Mouse (Mus musculus) layer of hippocampus, postnatal 25 days (tissue): Measurements from ENCODE around the gene Tmprss3. TPM values are rescaled to one million over a fixed set of nuclear protein-coding genes. Genes with fewer than 3 reads are reported as not detected.

Source experiments
- DNase-seq, 2 experiments: peaks; one replicate each; pipeline ENCODE4 v3.0.0; 2022; ENCODE audit warnings: mixed read lengths in 2 of 2, low spot score in 1 of 2; ENCODE audit errors: extremely low spot score in 1 of 2
- total RNA-seq, 2 experiments: library from RNA; stranded (reverse); gene quantifications; 2 replicates each; pipeline ENCODE4 v1.2.3; 2021

Gene Tmprss3
- not detected for total RNA-seq

GRCm38 (mm10) chr17:31198877-31199276 is at the start of gene Tmprss3:
Tmprss3 (minus strand) TSS chr17:31198977.
- no peak for DNase-seq

DNA sequence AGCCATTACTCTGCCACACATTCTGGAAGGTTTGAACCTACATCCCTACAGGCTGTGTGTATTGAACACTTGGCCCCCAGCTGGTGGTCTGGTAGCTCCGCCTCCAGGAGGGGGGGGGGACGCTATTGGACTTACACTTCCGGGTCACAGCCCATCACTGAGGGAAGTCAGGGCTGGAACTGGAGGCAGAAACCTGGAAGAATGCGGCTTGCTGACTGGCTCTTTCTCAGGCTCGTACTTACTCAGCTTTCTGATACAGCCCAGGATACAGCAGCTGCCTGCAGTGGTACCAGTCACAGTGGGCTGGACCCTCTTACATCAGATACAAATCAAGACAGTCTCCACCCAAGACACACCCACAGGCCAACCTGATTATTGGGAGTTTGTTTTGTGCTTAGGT is 48.4 kb upstream of the Tmprss3 start:
- no peak for DNase-seq

DNA sequence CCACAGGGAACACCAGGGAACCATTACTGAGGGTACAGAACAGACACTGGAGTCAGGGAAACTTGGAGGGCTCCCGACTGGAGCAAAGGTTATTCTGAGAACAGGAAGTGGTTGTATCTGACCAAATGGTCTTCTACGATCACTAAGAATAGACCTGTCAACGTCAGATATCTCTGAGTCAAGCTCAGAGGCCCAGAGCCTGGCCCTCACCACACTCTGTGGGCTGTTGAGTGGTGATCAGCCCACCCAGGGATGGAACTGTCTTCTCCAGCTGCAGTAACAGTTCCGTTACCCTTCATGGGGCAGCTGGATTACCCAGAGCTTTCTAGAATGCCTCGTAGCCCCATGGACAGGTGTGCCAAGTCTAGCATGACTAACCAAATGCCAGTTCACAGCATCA is 46.5 kb upstream of the Tmprss3 start:
- DNase-seq: no peak

DNA sequence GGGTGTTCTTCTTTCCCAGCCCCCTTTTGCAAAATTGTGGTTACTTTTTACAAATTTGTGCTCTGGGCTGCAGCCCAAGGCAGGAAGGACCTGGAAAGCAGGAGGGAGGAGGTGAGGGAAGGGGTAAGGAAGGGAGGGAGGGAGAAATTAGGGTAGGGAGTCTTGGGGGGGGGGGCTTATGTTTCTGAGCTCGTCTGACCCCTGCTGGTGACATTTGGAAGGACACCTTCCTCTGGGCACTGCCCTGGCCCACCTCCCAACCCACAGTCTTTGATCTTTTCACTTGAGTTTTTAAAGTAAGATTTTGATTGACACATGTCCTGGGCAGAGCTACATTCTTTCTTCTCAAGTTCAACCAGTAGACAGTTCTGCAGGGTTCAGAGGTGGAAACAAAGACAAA is 44.0 kb upstream of the Tmprss3 start:
- DNase-seq: peak in 1 of 2 experiments; percentile 35

DNA sequence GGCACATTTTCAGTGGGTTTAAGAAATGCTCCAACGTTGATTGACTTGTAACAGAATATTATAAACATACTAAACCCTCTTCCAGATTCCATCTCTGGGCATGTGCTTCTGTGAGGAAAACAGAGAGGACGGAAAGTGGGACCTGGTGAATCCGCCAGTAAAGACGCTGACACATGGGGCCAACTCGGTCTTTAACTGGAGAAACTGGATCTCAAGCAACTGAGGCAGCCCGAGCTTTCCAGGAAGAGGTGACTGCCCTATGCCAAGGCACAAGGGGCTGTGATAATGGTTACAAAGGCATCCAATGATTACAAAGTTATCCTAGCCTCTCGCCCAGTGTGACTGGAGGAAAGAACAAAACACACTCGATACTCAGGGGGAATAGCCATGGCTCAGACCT is 42.4 kb upstream of the Tmprss3 start:
- DNase-seq: no peak

DNA sequence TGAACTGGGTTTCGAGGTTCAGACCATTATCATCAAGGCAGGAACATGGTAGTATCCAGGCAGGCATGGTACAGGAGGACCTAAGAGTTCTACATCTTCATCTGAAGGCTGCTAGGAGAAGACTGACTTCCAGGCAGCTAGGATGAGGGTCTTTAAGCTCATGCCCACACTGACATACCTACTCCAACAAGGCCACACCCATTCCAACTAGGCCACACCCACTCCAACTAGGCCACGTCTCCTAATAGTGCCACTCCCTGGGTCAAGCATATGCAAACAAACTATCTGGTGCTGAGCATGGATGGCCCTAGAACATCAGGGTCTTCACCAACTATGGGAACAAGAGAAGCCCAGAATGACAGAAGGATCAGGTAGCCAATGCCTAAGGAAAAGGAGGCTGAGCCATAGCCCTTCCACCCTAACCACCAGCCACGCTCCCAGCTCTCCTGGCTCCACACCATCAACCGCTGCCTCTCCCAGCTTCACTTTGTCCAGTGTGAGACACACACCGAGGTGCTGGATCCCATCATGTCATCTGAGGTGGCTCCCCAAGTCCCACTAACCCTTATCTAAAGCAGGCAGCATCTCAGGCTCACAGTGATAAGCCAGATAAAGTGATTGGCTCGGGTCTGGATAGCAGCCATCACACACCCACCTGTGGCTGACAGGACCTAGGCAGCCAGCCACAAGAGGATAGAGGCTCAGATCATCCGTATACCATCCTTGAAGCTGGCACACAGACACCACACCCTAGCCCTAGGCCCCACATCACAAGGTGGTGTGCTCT is 39.6 kb upstream of the Tmprss3 start:
- DNase-seq: no peak

GRCm38 (mm10) chr17:31235915-31236314 is 37.1 kb upstream of the Tmprss3 start:
- DNase-seq: no peak

DNA sequence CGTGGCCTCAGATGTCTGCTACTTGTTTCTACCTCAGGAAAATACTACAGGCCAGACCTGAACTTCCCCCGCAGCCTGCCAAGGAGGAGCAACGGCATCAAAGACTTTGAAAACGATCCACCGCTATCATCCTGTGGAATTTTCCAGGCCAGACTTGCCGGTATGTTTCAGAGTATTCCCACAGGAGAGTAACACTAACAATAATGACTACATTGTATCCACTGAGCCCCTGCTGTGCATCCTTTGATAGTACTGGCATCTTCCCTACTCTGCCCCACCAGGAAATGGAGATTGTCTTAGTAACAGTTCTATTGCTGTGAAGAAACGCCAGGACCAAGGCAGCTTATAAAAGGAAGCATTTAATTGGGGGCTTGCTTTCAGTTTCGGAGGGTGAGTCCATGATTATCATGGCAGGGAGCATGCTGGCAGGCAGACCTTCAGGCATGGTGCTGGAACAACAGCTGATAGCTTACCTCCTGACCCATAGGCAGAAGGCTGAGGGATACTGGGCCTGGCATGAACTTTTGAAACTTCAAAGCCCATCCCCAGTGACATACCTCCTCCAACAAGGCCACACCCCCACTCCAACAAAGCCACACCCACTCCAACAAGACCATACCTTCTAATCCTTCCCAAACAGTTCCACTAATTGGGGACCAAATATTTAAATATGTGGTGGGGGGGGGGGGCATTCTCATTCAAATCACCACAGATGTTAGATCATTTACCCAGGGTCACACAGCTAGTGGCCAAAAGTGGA is 33.7 kb upstream of the Tmprss3 start:
- DNase-seq: no peak

- DNase-seq: no peak
Observed at GRCm38 (mm10) chr17:31231780-31232179, 33.0 kb upstream of the Tmprss3 start.

GRCm38 (mm10) chr17:31226931-31227330 is 28.2 kb upstream of the Tmprss3 start:
- DNase-seq: no peak

- DNase-seq: no peak
Observed at GRCm38 (mm10) chr17:31226368-31226767, 27.6 kb upstream of the Tmprss3 start.

DNA sequence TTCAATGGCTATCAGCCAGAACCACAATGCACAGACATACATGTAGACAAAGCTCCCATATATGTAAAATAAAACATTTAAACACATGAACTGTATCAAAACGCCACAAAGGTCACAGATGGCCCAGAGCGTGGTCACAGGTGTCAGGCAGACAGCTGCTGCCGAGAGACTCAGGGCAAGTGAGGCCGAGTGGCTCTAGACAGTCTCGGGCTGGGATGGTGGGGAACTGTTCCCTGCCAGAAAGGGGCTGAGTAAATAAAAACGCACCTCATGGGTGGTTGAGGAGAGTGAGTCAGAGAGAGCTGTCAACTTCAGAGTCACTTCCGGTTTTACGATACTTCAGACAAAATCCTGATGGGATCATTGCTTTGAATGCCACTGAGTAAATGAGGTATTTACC is 25.8 kb upstream of the Tmprss3 start:
- DNase-seq: no peak

DNA sequence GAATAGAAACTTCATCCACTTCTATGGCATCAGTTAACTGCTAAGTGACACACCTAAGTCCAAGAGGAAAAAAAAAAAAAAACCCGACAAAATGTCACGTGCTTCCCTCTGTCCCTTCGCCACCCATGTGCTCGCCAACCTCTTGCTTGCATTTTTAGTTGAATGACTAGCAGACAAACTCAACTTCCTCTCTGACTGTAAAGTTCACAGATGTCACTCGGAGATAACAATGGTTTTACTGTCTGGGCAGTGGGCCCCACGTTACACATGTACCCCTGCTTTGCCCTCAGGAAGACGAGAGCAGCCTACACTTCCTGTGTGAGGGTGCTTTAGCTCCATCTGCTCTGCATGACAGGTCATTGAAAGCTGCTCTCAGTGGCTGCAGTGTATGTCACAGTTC is 25.1 kb upstream of the Tmprss3 start:
- DNase-seq: no peak

DNA sequence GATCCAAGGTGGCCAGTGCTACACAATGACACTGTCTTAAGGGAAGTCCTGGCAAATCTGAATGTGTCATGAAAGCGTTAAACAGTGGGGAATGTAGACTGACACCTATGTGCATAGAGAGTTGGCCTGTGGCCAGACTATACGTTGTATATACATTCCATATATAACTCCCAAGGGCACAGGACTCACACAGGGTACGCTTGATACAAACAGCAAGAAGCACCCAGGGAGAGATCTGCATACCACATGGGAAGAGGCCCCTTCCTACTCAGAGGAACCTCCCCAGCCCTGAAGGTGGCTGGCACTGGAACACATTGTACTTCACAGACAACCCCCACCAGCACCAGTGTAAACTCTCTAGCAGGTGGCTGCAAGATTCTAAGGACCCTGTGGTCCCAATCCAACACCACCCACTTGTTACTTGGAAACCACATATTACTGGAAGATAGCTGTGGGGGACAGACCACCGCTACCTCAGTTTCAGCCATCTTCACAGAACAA is 24.1 kb upstream of the Tmprss3 start:
- no peak for DNase-seq

GRCm38 (mm10) chr17:31216068-31216955 is 17.5 kb upstream of the Tmprss3 start:
- DNase-seq: no peak

DNA sequence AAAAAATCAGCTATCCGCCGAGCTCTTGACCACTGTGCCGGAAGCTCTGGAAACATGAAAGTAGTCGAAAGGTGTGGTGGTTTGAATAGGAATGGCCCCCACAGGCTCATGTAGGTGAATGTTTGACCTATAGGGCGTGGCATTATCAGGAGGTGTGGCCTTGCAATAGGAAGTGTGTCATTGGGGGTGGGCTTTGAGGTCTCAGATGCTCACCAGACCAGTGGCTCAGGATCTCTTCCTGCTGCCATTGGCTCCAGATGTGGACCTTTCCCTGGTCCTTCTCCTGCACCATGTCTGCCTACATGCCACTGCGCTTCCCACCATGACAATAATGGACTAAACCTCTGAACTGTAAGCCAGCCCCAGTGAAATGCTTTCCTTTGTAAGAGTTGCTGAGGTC is 13.1 kb upstream of the Tmprss3 start:
- DNase-seq: no peak

GRCm38 (mm10) chr17:31210299-31210698 is 11.5 kb upstream of the Tmprss3 start:
- no peak for DNase-seq

- DNase-seq: no peak
Observed at GRCm38 (mm10) chr17:31209376-31209930, 10.7 kb upstream of the Tmprss3 start.

GRCm38 (mm10) chr17:31208654-31209053 is 9.9 kb upstream of the Tmprss3 start:
- no peak for DNase-seq

DNA sequence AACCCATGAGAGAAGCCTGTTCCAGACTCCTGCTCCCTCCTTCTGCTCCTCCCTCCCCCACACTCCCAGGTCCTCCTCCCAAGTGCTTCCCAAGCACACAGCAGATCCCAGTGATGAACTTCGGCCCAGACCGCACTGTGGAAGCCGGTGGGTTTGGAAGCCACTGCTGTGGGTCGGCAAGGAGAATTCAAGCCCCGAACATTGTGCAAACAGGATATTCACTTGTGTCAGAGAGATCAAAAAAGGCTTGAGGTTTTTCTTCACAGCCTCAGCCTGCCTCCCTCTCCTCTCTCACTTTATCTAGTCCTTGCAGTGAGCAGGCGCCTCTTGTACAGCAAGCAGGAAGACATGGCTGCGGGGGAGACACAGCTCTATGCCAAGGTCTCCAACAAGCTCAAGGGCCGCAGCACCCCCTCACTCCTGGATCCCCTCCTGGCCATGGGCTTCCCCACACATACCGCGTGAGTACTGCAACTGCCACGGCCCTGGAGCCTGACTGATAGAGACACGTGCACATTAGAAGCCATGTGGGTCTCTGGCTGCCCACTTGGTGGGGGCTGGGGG is 9.1 kb upstream of the Tmprss3 start, which contains the start of gene Ubash3a:
Gene Ubash3a, plus strand, starts transcription at position 103 of the 564 bp plus-strand sequence.
- no peak for DNase-seq
